Mouse (Mus musculus) C2C12 (cell line): ENCODE data around the gene Erich3. TPM values are rescaled to one million over a fixed set of nuclear protein-coding genes. Genes with fewer than 3 reads are reported as not detected.
A peak's percentile ranks its signal among the peaks of the same experiment; 100 is the strongest.

Source experiments
- H3K27me3 ChIP-seq: one replicate; pipeline ENCODE4 v1.6.1; 2011; ENCODE audit not compliant: control insufficient read depth, insufficient read depth, insufficient read length
- H3K36me3 ChIP-seq: one replicate; pipeline ENCODE4 v1.6.1; 2011; ENCODE audit not compliant: control insufficient read depth, insufficient read depth
- H3K4me3 ChIP-seq: one replicate; pipeline ENCODE4 v1.5.1; 2011; ENCODE audit warnings: mild to moderate bottlenecking, control low read depth; ENCODE audit not compliant: poor library complexity, insufficient read depth, severe bottlenecking
- H3K79me2 ChIP-seq: one replicate; pipeline ENCODE4 v1.6.1; 2011; ENCODE audit not compliant: control insufficient read depth, insufficient read depth
- H3K79me3 ChIP-seq: one replicate; pipeline ENCODE4 v1.6.1; 2011; ENCODE audit warnings: low read depth, control low read depth
- H3ac ChIP-seq: one replicate; pipeline ENCODE3; 2011; ENCODE audit warnings: low read depth; ENCODE audit not compliant: control insufficient read depth, insufficient read length
- CEBPB ChIP-seq: IDR thresholded peaks from one replicate; pipeline ENCODE4 v1.6.1; 2011; ENCODE audit warnings: low read depth, mild to moderate bottlenecking, control low read depth, moderate library complexity
- CTCF ChIP-seq: IDR thresholded peaks from one replicate; pipeline ENCODE4 v1.5.1; 2011; ENCODE audit not compliant: control insufficient read depth, insufficient read depth, insufficient read length
- FOSL1 ChIP-seq: IDR thresholded peaks from one replicate; pipeline ENCODE4 v1.8.0; 2011; ENCODE audit warnings: mild to moderate bottlenecking, low read length; ENCODE audit not compliant: poor library complexity, insufficient read depth, severe bottlenecking
- MAX ChIP-seq: IDR thresholded peaks from one replicate; pipeline ENCODE4 v1.6.1; 2011; ENCODE audit warnings: mild to moderate bottlenecking, control low read depth
- MYOD1 ChIP-seq: IDR thresholded peaks from one replicate; pipeline ENCODE4 v1.6.1; 2011; ENCODE audit warnings: low read depth; ENCODE audit not compliant: control insufficient read depth, insufficient read length
- MYOG ChIP-seq: IDR thresholded peaks from one replicate; pipeline ENCODE4 v1.6.1; 2011; ENCODE audit not compliant: control insufficient read depth, insufficient read length; ENCODE audit errors: extremely low read depth
- USF1 ChIP-seq: IDR thresholded peaks from one replicate; pipeline ENCODE4 v1.6.1; 2011; ENCODE audit warnings: low read depth, mild to moderate bottlenecking, control low read depth, moderate library complexity
- polyA plus RNA-seq: library from polyadenylated mRNA; unstranded; fragments of >200 nt; fragmentation: generic; extraction: Trizol; gene quantifications from one replicate; pipeline ENCODE4 v1.2.1, GENCODE M21; 2012; ENCODE audit warnings: missing spikeins

Erich3 gene
- polyA plus RNA-seq, 1 experiment, result 0.01 TPM

DNA sequence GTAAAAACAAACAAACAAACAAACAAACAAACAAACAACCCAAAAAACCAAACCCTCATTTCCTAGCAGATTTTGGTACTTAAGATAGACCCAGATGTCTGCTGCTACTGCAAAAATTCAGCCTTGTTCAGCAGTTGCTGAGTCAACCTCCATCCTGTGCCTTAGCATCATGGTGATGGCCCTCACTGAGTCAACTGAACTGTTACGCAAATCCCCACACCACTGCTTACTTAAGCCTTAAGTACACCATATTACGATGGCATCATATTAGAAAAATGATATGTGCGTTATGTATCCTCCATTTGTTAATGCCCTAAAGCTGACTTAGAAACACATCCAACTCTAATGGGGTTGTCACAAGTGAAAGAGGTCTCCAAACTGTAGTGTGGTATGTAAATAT, 91.6 kb downstream of the Erich3 start:
- Histone ChIP-seq H3K27me3 (no peaks in the 10 kb centered on the region), H3K79me2 (no peaks in the 10 kb centered on the region), H3K79me3 (no peaks in the 10 kb centered on the region), H3K4me3 (no peak overlapping the region), H3K36me3 (no peaks in the 10 kb centered on the region), H3ac (no peak overlapping the region)
- TF ChIP-seq CEBPB (peak; percentile 90), MYOD1 (no peak)

DNA sequence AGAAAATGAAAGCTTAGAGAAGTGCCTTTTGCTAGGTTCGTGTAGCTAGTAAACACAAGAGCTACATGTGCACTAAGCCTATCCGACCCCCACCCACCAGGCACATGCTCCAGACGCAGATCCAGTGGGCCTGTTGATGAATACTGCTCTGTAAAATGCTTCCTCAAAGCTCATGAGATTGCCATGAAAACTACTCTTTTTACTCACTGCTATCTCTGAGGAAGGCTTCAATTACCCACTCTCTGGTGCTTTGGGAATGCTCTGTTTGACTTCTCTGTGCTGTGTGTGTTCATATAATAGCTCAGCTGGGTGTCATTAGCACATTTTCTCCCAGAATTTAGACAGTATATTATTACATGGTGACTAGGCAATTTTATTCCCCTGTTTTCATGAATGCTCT, 94.4 kb downstream of the Erich3 start:
- Histone ChIP-seq H3K79me3 (no peaks in the 10 kb centered on the region), H3K27me3 (no peaks in the 10 kb centered on the region), H3K4me3 (no peak overlapping the region), H3ac (no peak overlapping the region), H3K36me3 (no peaks in the 10 kb centered on the region), H3K79me2 (no peaks in the 10 kb centered on the region)
- TF ChIP-seq CEBPB (no peak), FOSL1 (no peak), MAX (no peak), USF1 (no peak), MYOG (no peak), CTCF (no peak), MYOD1 (no peak)

DNA sequence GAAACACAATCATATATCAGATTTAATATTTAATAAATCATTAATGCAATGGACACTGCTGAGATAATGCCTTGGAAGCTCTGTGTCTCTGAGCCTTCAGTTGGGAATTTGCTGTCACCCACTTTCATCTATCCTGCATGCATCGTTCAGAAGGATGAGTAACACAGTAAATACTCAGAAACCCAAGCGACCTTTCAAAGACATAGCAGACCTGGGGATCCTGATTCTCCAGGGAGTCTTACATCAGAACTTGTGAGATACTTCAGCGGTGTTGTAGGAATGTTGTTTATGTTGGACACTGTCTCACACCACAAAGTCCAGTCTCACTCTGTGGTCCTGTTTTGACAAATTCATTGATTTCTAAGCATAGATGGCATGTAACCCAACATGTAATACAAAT, 97.4 kb downstream of the Erich3 start:
- no peaks in the 10 kb centered on the region for H3K36me3 ChIP-seq
- H3K4me3 ChIP-seq, result no peak overlapping the region
- no peaks in the 10 kb centered on the region for H3K27me3 ChIP-seq
- no peaks in the 10 kb centered on the region for H3K79me3 ChIP-seq
- TF ChIP-seq CEBPB (peak; percentile 14), USF1 (no peak), MAX (no peak)
- no peaks in the 10 kb centered on the region for H3K79me2 ChIP-seq
- H3ac ChIP-seq, result no peak overlapping the region

DNA sequence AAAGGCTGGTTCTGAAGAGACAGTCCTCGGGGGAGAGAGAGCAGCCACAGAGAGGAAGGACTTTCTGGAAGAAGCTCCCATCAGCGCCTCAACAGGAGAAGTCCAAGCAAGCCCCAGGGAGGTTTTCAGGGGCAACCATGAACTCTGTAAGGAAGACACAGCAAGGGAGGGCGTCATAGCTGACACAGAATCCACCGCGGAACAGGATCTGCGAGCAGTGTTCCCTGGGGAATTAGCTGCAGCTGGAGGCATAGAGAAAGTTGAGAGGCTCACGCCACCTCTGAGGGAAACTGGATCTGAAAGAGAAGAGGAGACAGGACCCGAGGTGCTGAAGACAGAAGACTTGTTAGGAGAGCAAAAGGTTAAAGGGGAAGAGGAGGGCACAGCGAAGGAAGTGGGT, 99.7 kb downstream of the Erich3 start:
- H3ac ChIP-seq, result no peak overlapping the region
- no peak for TF ChIP-seq USF1
- TF ChIP-seq MYOG, result no peak
- TF ChIP-seq MAX, result no peak
- no peak for TF ChIP-seq MYOD1
- no peak for TF ChIP-seq CEBPB
- TF ChIP-seq CTCF, result no peak
- TF ChIP-seq FOSL1, result no peak
- no peaks in the 10 kb centered on the region for H3K27me3 ChIP-seq
- no peaks in the 10 kb centered on the region for H3K79me3 ChIP-seq
- no peak overlapping the region for H3K4me3 ChIP-seq
- no peaks in the 10 kb centered on the region for H3K79me2 ChIP-seq
- no peaks in the 10 kb centered on the region for H3K36me3 ChIP-seq

DNA sequence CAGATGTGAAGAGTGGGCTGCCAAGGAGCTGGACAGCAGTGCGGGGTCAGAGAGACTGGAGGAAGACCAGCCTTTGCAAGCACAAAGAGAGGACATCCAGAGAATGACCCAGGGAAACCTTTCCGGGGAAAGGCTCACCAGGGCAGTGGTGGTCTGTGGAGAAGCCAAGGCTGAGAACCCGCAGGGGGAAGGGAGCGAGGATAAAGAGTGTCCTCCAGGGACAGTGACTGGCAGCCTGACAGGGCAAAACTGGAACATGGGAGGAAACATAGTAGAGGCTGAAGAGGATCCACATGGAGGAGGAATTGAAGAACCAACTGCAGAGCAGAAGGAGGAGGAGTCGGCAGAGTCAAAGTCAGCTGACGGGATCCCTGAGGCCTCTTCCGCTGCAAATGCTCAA, 100.5 kb downstream of the Erich3 start:
- Histone ChIP-seq H3K4me3 (no peak overlapping the region), H3K36me3 (no peaks in the 10 kb centered on the region), H3K79me2 (no peaks in the 10 kb centered on the region), H3K27me3 (no peaks in the 10 kb centered on the region), H3ac (no peak overlapping the region), H3K79me3 (no peaks in the 10 kb centered on the region)
- TF ChIP-seq CTCF, result no peak
- no peak for TF ChIP-seq USF1
- no peak for TF ChIP-seq MAX
- no peak for TF ChIP-seq CEBPB
- TF ChIP-seq FOSL1, result no peak
- no peak for TF ChIP-seq MYOD1
- TF ChIP-seq MYOG, result no peak

DNA sequence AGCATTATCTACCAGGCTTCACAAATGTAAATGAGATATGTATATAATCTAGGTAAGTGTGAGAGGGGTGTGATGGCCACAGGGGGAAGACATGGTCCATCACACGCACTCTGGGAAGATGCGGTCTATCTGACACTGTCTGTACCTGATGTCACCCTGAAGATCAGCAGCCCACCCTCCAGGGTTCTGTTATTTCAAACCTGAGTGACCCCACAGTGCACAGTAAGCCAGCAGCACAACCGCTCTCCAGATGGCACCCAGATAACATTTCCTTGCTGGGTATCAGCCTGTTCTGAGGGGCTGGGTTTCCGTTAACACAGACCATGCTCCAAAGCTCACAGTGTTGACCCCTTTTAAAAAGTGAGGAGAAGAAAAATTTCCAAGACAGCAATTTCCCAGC, 102.7 kb downstream of the Erich3 start:
- H3K79me3 ChIP-seq, result no peaks in the 10 kb centered on the region
- H3K27me3 ChIP-seq, result no peaks in the 10 kb centered on the region
- H3K36me3 ChIP-seq, result no peaks in the 10 kb centered on the region
- no peak for TF ChIP-seq USF1
- TF ChIP-seq MAX, result no peak
- no peak for TF ChIP-seq MYOG
- no peak for TF ChIP-seq CEBPB
- TF ChIP-seq CTCF, result no peak
- TF ChIP-seq MYOD1, result no peak
- no peak for TF ChIP-seq FOSL1
- H3ac ChIP-seq, result no peak overlapping the region
- no peak overlapping the region for H3K4me3 ChIP-seq
- no peaks in the 10 kb centered on the region for H3K79me2 ChIP-seq

DNA sequence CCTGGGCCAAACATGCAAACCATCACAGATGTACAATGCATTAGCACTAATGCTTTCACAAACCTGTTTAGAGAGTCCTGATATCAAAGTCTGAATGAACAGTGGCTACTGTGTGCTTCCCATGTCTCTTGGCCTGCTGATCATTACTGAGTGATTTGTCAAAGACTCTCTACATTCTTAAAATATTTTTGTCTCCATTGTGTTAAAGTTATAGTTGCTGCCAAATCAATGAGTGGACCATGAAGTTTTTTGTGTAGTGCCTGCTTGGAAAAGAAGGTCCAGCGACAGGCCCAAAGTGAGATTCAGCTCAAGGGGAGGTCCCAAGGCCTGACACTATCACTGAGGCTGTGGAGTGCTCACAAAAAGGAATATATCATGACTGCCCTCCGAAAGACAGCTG, 108.0 kb downstream of the Erich3 start:
- H3K4me3 ChIP-seq, result no peak overlapping the region
- no peak overlapping the region for H3ac ChIP-seq
- TF ChIP-seq USF1 (no peak), CTCF (no peak), MYOG (no peak), CEBPB (no peak), MYOD1 (no peak), MAX (no peak), FOSL1 (no peak)
- H3K79me2 ChIP-seq, result no peaks in the 10 kb centered on the region
- H3K79me3 ChIP-seq, result no peaks in the 10 kb centered on the region
- H3K36me3 ChIP-seq, result no peaks in the 10 kb centered on the region
- no peaks in the 10 kb centered on the region for H3K27me3 ChIP-seq
